Mouse (Mus musculus): ENCODE data around the gene Stt3a. TPM values are rescaled to one million over a fixed set of nuclear protein-coding genes. Genes with fewer than 3 reads are reported as not detected.

The Stt3a gene
- 10 to 100 TPM; 67.3 to 77.3 TPM for total RNA-seq (2021)
- long read RNA-seq, experiment 1, full-length matches to known transcripts: 33 of 36 reads
- long read RNA-seq, experiment 1, partial matches to known transcripts: 2 of 36 reads
- long read RNA-seq, experiment 1, other reads (novel, unspliced or antisense): 1 of 36 reads
- long read RNA-seq, experiment 2, full-length matches to known transcripts: 50 of 54 reads
- long read RNA-seq, experiment 2, partial matches to known transcripts: 2 of 54 reads
- long read RNA-seq, experiment 2, other reads (novel, unspliced or antisense): 2 of 54 reads

DNA sequence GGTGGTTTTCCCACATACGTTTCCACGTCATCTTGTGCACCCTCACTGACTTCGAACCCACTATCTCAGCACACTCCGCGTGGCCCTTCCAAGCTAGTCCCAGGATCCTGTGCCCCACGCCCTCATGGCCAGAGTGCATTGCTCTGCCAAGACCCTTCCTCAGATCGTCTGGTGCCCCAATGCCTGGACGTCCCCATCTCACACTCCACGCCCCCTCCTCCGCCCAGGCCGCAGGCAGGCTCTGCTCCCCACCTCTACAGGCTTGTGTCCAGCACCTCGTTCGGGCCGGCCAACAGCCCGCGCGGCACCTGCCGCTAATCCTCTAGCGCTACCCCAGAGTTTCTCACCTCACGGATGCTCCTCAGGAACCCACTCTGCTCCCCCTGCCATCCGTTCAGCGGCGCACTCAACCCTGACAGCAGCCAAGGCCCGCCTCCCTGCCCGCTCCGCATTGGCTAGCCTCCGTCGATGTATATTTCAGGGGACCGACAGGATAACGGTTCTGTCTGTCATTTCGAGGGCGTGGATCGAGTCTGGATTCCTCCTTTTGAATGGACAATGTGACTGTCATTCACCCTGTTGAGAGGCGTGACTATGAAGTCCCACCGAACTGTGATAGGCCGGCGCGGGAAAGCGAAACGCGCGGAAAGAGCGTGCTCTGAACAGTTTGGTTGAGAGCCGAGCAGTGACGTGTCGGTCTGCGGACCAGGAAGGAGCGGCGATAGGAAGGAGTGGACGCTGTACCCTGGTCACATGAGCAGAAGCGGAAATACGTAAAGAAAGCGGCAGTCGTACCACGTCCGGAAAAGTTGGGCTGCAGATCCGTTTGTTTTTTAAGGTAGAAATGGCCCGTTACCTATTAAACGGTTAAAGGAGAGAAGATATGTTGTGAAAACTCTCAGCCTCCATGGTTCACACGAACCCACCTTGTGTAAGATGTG lies at the start of gene Stt3a:
Gene Stt3a (minus strand): TSS at position 477 of the 941 bp plus-strand sequence.
- DNase-seq (ENCODE audit: low spot score in 2 of 2): peak; percentile 99 to 100

DNA sequence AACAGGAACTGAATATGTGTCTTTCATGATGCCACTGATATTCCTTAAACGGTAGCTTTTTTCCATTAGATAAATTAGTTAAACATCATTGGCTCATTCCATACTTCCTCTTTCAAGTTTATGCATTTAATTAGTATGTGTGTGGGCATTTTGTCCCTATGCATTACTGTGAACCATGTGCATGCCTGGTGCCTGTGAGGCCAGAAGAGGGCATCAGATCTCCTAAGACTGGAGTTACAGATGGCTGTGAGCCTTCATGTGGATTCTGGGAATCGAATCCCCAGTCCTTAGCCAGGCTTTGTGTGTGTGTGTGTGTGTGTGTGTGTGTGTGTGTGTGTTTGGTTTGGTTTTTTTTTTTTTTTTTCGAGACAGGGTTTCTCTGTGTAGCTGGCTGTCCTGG lies 47.0 kb upstream of the Stt3a start:
- no peak for DNase-seq (ENCODE audit: low spot score in 2 of 2)

DNA sequence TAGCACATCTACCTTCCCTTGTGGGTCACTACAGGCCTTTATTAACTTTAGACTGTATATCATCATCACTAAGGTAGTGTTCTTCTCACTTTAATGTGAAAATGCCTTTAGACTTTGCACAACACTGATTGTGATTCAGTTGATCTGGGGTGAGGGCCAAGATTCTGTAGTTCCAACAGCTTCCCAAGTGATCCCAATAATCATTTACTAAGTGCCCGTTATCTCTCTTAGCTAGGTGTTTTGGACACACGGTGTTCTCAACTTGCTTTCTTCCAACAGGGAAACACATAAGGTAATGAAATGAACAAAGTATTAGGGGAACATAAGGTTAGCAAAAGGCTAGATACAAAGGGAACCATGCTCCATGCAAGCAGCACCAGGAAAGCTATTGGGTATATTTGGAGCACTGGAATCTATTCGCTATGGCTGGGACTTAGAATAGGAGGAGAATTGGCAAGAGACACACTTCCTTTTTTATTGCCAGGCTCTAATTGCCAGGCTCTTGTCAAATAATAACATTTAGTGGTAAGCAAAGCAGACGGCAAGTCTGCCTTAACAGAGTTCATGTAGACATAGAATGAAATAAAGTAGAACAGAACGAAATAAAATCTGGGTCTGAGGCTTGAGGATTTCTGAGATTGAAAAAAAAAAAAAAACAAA lies 40.8 kb upstream of the Stt3a start:
- peak in 1 of 2 experiments; percentile 77 for DNase-seq (ENCODE audit: low spot score in 2 of 2)

DNA sequence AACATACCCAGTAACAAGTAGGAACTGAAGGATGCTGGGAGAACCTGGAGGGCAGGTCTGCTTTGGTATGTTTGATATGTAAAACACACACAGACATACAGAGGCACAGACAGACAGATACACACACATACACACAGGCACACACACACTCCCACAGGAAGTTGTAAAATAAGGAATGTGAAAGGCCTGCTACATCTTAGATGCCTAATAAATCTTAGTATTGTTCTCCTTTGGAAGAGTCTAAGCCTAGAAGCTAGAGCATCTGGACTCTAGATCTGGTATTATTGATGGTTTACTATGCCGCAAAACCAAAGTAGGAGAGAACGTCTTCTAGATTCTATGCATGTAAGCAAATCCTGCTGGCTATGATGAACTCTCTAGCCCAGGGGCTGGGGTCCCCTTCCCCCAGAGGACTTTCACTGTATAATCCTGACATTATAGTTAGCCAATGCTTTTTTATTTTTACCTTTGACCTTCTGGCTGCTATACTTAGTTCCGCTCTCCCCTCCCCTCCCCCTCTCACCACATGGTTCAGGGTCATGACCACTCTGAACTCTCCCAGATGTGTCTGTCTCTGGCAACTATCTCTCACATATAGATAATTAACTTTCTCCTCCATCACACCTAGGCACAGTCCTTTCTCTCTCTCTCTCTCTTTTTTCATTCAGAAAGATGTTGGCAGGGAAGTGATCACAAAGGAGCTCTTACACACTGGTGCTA lies 37.9 kb upstream of the Stt3a start:
- DNase-seq (ENCODE audit: low spot score in 2 of 2): no peak

DNA sequence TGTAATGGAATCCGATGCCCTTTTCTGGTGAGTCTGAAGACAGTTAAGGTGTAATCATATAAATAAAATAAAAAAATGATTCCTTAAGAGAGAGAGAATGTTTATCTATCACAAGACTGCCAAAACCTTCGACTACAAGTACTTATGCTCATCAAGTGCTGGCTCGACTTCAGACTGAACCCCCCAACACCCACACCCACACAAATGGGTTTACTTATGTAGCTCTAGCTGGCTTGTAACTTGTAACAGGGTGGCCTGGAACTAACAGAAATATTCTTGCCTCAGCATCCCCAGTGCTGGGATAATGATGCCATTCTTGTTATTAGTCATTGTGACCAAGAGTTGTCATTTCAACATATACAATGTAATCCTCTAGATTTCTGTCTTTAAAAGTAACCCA lies 36.4 kb upstream of the Stt3a start:
- DNase-seq (ENCODE audit: low spot score in 2 of 2): no peak

DNA sequence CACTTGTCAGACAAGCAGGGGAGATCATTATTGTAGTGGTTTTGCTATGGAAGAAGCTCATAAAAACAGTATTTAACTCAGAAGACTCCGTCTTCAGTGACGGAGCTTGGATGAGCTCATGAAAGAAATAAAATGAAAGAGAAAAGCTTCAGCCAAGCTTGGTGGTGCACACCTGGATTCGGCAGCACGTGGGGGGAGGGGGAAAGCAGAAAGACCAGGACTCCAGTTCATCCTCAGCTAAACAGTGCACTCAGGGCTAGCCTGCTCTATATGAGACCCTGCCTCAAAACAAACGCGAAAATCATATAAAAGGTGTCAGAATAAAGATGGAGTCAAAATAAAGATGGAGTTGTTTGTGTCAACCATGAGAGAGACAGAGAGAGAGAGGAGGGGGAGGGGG lies 35.9 kb upstream of the Stt3a start:
- no peak for DNase-seq (ENCODE audit: low spot score in 2 of 2)

DNA sequence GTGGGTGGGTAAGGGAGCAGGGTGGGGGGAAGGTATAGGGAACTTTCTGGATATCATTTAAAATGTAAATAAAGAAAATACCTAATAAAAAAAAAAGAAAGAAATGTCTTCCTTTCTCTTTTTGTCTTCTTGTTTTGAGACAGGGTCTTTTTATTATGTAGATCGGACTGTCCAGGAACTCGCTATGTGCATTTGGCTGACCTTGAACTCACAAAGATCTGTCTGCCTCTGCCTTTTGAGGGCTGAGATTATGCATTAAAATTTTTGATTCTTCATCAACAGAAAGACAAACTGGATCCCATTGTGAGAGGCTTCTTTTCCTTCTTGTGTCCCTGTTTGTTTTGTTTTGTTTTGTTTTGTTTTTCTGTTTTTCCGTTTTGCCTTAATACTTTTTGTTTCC lies 35.5 kb upstream of the Stt3a start:
- no peak for DNase-seq (ENCODE audit: low spot score in 2 of 2)

DNA sequence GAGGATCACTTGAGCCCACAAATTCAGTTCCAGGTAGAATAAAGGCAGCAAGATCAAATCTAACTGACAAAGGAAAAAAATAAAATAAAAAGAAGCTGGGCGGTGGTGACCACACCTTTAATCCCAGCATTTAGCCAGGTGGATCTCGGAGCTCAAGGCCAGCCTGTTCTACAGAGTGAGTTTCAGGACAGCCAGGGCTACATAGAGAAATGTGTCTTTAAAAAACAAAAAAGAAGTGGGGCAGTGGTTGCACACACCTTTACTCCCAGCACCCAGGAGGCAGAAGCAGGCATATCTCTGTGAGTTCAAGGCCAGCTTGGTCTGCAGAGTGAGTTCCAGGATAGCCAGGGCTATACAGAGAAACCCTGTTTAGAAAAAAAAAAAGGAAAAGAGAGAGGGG lies 34.5 kb upstream of the Stt3a start:
- DNase-seq (ENCODE audit: low spot score in 2 of 2): no peak

DNA sequence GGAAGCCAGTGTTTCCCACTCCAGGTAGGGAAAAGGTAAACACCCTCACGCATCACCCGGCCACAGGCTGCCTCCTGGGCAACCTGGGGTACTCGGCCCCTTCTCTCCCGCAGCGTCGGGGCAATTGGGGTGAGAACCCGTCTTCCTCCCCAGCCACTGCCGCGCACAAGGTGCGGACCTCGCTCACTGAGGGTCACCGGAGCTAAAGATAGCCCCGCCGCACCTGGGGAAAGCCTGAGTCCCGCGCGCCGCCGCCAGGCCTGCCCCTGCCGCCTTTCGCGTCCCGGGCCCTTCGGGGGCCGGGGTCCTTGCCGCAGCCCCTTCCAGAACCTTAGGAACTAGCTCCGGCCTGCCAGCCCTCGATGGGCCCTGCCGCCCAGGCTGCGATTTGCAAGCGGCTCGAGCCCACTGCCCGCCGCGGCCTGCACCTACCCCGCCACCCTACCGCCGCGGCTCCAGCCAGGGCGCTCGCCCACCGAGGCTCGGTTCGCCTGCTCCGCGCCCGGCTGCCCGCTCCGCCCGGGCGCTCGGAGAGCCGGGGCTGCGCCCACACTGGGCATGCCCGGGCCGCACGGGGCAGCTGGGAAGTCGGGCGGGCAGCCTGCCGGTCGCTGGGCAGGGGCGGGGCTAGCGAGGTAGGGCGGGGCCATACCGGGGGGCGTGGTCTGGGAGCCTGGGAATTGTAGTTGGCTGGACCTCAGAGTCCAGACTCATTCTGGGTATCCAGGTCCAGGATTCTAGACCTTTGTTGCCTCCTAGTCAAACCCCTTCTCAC lies 29.5 kb upstream of the Stt3a start, which contains the start of gene Ei24:
Gene Ei24 (minus strand): TSS at position 613 of the 775 bp plus-strand sequence.
- peak; percentile 88 to 93 for DNase-seq (ENCODE audit: low spot score in 2 of 2)

DNA sequence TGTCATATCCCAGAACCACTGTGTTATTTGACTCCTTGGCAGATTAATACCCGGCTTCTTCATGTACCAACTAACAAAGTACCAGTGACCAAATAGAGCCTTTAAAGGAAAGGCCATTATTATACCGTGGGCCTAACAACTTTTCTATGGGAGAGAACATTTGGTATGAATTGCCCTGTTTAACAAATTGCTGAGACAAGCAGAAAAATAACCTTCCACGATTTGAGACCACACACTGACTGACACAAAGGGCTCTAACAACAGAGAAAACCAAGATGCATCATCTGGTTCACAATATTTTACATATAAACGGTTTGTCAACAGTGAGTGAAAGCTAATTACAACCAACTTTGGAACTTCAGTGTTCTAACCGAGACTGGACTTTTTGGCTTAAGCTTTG lies 28.7 kb upstream of the Stt3a start:
- DNase-seq (ENCODE audit: low spot score in 2 of 2): no peak

DNA sequence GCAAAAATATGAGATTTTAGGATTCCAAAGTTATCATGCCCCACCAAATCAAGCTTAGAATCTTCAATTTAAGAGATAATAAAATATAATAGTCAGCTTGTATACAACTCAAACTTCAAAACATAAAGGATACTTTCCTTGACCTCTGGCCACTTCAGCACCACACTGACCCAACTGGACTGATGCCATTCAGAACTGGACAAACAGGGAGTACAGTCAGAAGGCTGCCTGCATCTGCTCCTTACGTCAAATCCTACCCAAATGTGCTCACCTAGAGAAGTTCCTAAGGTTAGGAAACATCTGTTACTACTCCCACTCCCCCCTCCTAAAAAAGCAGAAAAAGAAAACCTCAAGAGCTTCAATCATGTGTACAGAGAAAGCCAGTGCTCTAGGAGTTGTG lies 28.1 kb upstream of the Stt3a start:
- DNase-seq (ENCODE audit: low spot score in 2 of 2): no peak

DNA sequence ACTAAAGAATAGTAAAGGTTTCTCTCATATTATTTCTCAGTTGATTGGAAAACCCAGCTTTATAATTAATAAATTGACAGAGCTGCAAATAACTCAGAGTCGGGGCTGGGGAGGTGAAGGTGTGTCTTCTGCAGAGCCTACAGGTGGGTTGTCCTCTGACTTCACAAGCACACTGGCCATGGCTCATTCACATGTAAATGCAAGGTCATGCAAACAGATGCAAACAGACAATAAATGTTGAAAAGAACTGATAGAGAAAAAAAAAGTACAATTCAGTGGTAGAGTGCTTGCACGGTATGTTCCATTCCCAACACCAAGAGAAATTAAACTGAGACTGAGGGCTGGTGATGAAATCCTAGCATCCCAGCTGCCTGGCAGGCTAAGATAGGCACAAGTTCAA lies 27.0 kb upstream of the Stt3a start:
- no peak for DNase-seq (ENCODE audit: low spot score in 2 of 2)

DNA sequence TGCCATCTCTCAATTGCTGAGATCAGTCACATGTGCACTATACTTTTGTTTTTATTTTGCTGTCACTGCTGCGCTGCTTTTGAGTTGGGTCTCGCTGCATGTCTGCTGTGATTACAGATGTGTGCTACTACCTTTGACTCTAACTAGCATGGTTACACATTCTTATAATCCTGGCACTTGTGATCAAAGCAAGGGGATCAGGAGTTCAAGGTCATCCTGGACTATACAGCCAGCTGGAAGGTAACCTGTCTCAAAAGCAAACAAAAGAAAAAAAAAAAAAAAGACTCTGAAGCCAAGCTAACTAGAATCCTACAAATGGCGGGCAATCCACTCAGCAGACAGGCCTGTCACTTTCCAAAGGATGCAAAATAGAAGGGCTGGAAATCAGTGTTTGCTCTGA lies 24.7 kb upstream of the Stt3a start:
- DNase-seq (ENCODE audit: low spot score in 2 of 2): no peak

DNA sequence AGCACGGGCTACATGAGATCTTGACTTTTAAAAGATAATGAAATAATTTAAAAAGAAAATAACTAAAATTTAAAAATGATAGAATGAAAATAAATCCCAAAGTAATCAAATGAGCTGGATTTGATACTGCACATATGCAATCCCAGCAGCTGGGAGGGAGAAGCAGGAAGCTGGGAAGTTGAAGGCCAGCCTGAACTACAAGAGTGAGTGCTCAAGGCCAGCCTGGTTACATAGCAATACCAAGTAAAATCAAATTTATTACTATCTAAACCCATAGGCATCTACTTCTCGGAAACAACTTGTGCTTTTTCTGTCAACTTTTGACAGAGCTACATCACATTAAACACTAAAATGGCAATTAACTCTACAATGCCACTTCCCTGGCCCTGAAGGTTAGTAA lies 16.4 kb upstream of the Stt3a start:
- DNase-seq (ENCODE audit: low spot score in 2 of 2): no peak

DNA sequence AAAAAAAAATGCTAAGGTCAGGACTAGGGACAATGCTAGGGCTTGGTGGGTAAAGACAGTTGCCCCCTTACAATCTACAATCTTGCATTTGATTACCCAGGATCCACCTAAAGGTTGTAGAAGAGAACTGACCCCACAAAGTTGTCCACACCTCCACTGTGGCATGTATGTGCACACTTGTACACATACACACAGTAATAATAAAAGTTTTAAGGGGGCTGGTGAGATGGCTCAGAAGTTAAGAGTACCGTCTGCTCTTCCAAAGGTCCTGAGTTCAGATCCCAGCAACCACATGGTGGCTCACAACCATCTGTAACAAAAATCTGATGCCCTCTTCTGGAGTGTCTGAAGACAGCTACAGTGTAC lies 1.6 kb upstream of the Stt3a start:
- DNase-seq (ENCODE audit: low spot score in 2 of 2): no peak

DNA sequence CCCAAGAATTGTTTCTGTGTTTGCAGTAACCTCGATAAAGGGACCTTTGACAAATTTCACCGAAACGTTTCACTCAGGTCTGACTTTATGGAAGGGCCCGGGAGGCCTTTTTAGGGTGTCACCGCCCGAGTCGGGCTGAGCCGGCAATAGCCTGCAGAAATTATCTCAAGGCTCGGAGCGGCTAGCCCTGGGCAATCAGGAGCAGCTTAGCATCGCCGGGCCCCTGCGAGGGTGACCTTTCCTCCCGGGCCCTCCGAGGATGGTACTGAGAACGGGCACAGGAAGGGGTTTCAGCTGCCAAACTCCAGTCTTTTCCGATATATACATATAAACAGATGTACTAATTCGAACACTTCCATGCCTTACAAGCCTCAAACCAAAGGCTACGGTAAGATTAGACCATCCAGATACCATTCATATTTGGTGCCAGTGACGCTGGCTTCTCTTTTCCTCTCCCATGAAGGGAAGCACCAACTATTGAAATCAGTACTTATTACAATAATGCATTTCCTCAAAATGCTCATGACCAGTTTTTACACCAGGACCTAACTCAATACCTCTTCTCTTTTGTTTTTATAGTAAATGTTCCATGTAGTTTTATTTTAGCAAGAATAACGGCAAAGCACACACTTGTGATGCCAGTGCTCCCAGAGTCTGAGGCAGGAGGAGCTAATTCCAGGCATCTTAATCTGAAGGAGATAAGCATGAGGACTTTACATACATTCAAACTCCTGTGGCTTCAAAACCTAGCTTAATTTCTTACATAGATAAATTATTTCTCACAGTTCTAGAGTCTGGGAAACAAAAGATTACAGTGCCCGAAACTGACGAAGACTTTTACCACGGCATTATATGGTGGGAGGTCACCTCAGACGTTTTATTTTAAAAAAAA lies 923 bp upstream of the Stt3a start:
- no peak for DNase-seq (ENCODE audit: low spot score in 2 of 2)

DNA sequence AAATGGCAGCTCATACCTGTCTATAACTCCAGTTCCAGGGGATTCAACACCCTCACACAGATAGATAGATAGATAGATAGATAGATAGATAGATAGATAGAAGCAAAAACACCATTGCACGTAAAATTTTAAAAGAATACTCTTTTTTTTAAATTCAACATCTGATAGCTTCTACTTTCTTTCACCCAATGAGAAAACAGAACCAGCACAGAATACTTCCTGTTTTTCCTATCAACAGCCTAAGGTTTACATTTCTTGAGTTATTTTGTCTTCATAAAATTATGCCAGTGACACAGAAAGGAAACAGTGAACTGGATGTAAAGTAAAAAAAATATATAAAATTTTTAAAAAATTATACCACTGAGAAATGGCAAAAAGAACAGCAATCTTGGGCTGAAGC lies 3.1 kb downstream of the Stt3a start:
- DNase-seq (ENCODE audit: low spot score in 2 of 2): no peak

DNA sequence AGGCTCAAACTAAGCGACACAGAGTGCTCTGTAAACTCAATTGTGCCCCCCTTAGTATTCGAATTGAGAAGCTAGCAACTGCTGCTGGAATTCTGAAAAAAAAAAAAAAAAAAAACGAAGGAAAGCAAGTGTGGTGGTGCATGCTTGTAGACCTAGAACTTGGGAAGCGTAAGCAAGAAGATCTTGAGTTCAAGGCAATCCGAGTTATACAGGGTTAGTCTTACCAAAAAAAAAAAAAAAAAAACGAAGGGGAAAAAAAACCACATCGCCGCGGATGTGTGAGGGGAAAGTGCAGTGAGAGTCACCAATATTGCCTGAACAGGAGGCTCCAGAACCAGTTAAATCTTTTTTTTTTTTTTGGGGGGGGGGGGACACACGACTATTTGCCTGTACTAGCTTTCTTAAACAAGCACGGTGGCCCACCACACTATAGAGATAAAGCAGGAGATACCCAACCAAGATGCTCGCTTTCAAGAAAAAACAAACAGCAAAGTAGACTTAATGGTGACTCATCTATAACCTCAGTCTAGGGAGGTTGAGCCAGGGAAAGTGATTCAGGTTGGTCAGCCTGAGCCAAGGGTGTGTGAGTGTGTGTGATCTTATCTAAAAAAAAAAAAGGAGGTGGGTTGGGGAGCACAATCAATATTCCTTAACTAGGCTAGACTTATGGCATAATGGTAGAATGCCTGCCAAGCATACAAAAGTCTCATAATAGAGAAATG lies 40.3 kb downstream of the Stt3a start, which contains the start of gene Chek1:
Gene Chek1 (minus strand): TSS at position 32 of the 722 bp plus-strand sequence.
- DNase-seq (ENCODE audit: low spot score in 2 of 2): no peak

Measured in layer of hippocampus, postnatal 14 days (tissue).